Mouse (Mus musculus): ENCODE data around the gene Apool.

The Apool gene

DNA sequence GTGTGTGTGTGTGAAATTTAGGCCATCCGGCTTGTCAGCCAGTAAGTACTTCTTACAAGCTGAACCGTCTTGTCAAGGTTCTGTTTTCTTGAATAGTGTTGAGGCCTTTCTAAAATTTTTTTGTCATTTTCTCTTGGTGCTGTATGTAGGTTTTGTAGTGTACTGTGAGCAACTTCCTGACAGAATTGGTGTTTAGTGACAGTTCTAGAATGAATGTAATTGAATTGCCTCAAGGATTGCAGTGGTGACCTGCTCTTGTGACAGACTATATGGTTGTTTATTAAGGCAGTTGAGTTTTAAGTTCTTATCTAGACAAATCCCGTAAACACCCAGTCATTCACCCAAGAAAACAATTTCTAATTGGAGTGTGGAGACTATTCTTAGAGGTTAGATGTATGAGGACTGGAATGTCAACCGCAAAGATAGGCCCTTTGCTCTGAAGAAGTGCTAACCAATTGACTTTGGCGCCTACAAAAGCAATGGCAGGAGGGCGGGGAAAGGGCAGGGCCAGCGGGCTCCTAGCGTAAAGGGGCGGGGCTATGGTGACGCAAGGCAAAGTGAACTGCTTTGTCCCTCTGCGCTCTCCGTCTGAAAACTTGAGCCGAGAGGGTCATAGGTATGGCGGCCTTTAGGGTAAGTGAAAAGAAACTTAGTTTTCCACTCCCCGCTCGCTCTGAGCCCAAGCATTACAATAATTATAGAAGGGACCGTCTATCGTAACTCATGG, at the start of gene Apool:
Gene Apool, plus strand, starts transcription at position 531 of the 727 bp plus-strand sequence.
- DNase-seq (ENCODE audit: low read depth, low spot score) = peak; percentile 87

DNA sequence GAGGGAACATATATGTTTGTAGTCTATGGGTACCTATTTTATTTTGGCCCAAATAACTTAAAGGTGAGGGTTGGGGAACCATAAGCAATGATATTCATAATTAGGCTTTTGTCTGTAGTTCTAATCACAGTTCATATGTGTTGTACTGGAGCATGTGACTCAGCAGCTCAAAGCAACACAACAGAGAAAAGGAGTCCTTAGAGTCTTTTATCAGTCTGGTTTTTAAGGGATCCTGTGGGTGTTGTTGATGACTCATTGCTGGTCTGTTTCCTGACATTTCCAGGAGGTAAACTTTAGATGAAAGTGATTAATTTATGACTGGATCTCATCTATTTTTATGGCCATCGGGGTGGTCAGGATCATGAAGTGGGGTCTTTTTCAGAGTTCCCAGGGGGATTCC, 37.6 kb upstream of the Apool start:
- no peak for DNase-seq (ENCODE audit: low read depth, low spot score)

GRCm38 (mm10) chrX:112311531-112311887, 375 bp downstream of the Apool start:
- no peak for DNase-seq (ENCODE audit: low read depth, low spot score)

- no peak for DNase-seq (ENCODE audit: low read depth, low spot score)
These were observed 960 bp downstream of the Apool start for GRCm38 (mm10) chrX:112312094-112312493.

DNA sequence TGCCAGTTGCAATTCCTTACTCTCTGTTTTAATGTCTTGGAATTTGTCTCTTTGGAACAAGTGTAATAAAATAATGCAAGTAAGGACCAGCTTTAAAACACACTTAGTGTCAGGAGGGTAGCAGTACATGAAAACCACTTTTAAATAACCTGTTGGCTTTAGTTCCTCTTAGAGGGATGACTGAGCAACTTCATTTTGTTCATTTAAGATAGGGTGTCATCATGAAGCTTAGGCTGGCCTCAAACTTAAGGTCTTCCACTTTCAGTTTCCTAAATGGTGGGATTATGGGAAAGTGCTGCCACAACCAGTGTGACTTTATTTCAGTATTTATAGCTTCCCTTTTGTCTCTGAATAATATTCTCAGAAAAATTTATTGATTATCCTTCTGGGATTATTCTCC, 9.1 kb downstream of the Apool start:
- no peak for DNase-seq (ENCODE audit: low read depth, low spot score)

- no peak for DNase-seq (ENCODE audit: low read depth, low spot score)
These were observed 28.4 kb downstream of the Apool start for GRCm38 (mm10) chrX:112339486-112339885.

GRCm38 (mm10) chrX:112347467-112348394, 36.6 kb downstream of the Apool start:
- no peak for DNase-seq (ENCODE audit: low read depth, low spot score)

DNA sequence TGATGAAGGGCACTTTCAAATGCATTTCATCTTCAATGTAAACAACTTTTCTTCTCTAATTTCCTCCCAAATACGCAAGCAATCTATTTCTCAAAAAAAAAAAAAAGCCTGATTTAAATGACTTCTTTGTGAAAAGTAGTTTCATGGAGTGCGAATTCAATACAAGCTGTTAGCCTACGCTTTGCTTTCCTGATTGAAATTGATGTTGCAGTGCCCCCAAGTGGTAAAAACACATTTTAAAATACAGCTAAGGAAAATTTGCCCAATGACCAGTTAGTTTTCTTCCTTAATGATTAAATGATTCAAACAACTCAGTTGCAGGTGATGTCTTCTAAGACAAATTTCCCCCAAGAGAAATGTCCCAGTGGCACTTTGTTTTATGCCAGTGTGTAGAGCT, 37.3 kb downstream of the Apool start:
- peak; percentile 24 for DNase-seq (ENCODE audit: low read depth, low spot score)

DNA sequence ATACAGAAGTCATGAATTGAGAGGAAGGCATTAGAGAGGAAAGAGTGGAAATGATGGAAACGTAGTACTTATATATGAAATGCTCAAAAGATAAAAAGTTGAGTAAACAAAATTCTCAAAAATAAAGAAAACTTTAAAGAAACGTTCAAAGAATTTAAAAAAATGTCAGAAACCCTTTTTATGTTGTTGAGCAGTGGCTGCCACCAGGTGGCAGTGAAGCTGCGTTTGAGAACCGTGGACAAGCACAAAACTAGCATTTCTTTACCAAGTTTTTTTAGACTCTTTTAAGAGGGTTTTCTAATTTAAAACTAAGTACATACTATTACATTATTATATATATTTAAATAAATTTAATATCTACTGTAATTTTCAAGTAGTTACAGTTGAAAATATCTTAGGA, 57.3 kb downstream of the Apool start:
- no peak for DNase-seq (ENCODE audit: low read depth, low spot score)

DNA sequence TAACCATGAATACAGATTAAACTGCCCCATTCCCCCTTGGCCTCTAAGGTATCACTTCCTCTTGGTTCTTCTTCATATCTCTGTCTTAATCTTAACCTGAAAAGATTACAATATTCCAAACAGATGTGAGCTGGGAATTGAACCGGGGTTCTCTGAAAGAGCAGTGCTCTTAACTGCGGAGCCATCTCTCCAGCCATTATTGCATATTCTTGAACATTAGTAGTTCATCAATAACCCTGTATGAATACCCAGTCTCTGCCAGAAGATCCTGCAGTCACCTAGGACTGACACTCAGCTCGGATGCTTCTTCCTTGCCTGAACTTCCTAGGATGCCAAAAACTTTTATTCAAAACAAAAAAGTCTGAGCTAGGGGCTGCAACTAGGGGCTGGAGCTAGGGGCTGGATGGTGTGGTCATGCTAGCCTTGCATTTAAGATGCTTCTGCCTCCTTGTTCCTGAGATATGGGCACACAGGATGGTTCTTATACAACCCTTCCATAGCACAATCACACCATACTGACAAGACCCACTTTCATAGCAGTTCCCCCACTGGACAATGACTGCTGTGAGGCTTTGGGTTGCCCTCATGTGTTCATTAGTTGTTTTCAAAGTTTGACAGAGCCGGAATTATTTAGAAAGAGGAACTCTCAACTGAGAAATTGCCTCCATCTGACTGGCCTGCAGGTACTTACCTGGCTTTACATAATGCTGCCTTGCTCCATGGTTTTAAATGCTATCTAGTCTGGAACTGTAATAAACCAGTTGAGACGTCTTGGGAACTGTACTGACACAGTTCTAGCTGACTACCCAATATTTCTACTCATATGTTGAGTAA, 59.7 kb downstream of the Apool start:
- DNase-seq (ENCODE audit: low read depth, low spot score) = peak; percentile 56

DNA sequence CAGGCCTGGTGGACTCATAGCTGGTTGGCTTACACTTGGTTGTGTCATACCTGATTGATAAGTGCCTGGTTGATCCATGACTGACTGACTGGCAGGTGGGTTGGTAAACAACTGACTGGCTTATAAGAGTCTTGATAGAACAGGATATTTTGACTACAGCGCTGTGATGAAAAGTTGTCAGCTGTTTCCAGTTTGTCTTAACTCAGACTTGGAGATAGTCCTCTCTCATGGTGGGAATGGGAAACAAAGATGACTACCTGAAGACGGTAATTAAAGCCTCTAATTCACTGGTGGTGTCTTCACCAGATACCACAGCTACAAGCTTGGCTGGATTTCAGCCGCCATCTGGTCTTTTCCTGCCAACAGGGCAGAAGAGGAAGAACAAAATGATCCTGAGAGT, 95.5 kb downstream of the Apool start, which contains the start of gene Satl1:
Gene Satl1, minus strand, starts transcription at position 101 of the 400 bp plus-strand sequence.
- DNase-seq (ENCODE audit: low read depth, low spot score) = no peak

DNA sequence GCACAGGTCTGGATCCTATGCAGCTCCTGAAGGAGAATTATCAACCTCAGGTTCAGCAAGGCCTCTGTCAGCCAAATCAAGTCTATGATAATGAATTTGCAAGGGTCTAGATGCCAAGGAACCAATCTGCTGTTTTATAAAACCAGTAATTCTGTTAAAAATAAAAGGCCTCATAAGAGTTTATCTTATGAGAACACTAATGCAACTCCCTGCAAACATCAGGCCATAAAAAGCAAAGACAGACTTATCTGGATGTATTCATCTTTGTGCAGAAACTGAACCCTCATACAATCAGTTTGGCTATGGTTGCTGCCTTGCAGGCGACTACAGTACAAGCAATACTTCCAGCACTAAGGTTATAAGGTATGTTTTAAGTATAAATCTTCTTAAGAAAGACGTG, 101.2 kb downstream of the Apool start:
- no peak for DNase-seq (ENCODE audit: low read depth, low spot score)

Data from mesoderm, embryonic 11.5 days (tissue).